Mouse (Mus musculus): Measurements from ENCODE around the gene Tdrkh. TPM values are rescaled to one million over a fixed set of nuclear protein-coding genes. Genes with fewer than 3 reads are reported as not detected.

Gene Tdrkh
- polyA plus RNA-seq, 1 experiment from 2014 or later = 8.6 TPM

DNA sequence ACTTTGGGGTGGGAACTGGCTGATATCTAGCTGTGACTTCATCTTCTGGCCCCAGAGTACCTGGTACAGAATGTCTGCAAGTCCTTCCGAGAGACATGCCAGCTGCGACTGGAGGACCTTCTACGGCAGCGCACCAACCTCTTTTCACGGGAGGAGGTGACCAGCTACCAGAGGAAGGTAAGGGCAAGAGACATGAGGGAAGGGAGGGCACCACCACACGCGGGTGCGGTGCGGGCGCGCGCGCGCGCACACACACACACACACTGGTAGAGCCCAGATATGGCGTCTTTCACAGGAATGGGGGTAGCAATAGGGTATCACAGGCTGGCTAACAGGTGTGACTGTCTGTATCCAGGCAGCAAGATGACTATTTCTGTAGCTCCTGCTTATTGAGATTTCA lies 23.7 kb upstream of the Tdrkh start:
- H3K4me1 ChIP-seq (replicated peaks) = no peaks in the 10 kb centered on the region
- ATAC-seq (ENCODE audit: insufficient number of reproducible peaks, insufficient read depth, low FRiP score, low TSS enrichment, low read depth) = no peak
- no peak overlapping the region for H3K4me3 ChIP-seq (replicated peaks)
- H3K27me3 ChIP-seq = 0 out of 2 replicates have a peak, but pooled peaks cover 5% of the 10 kb centered on the region
- H3K36me3 ChIP-seq = no peaks in the 10 kb centered on the region
- H3K27ac ChIP-seq = no peak overlapping the region
- H3K9ac ChIP-seq (replicated peaks) = no peak overlapping the region
- H3K9me3 ChIP-seq = no peaks in the 10 kb centered on the region
- no peak overlapping the region for H3K4me2 ChIP-seq
- WGBS = 93% methylated on average over 16 of the region's 16 CpGs

- WGBS = 81% methylated on average over 5 of the region's 5 CpGs
- ATAC-seq (ENCODE audit: insufficient number of reproducible peaks, insufficient read depth, low FRiP score, low TSS enrichment, low read depth) = no peak
- Histone ChIP-seq H3K4me2 (no peak overlapping the region), H3K4me1 (replicated peaks) (no peaks in the 10 kb centered on the region), H3K4me3 (replicated peaks) (no peak overlapping the region), H3K9me3 (no peaks in the 10 kb centered on the region), H3K9ac (replicated peaks) (no peak overlapping the region), H3K27ac (no peak overlapping the region), H3K36me3 (no peaks in the 10 kb centered on the region), H3K27me3 (0 out of 2 replicates have a peak, but pooled peaks cover 14% of the 10 kb centered on the region)
These were observed 22.1 kb upstream of the Tdrkh start for GRCm38 (mm10) chr3:94391001-94391400.

DNA sequence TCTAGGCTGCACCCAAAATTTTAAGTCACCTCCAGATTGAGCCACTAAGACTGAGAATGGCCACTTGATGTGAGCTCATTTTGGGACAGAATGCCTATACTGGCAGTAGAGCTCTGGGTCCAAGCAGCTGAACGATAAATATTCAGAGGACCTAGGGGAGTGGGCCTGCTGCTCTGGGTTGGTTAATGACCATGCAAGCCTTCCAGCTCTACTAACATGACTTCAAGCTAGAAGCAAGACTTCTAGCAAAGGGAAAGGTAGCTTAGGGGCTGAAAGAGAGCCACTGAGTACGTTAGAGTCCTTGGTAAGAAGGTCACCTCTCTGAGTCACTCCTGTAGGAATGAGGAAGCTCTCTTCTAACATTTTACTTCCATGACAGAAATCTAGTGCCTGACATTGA lies 20.9 kb upstream of the Tdrkh start:
- Histone ChIP-seq H3K36me3 (no peaks in the 10 kb centered on the region), H3K9ac (replicated peaks) (no peak overlapping the region), H3K27me3 (peaks cover 19% of the 10 kb centered on the region), H3K4me3 (replicated peaks) (no peak overlapping the region), H3K27ac (no peak overlapping the region), H3K4me2 (no peak overlapping the region), H3K4me1 (replicated peaks) (no peaks in the 10 kb centered on the region), H3K9me3 (no peaks in the 10 kb centered on the region)
- no peak for ATAC-seq (ENCODE audit: insufficient number of reproducible peaks, insufficient read depth, low FRiP score, low TSS enrichment, low read depth)
- WGBS = 83% methylated on average over 2 of the region's 2 CpGs

GRCm38 (mm10) chr3:94393049-94393448 lies 20.0 kb upstream of the Tdrkh start:
- ATAC-seq (ENCODE audit: insufficient number of reproducible peaks, insufficient read depth, low FRiP score, low TSS enrichment, low read depth) = peak; percentile 63; the same call in 1 of the 2 replicates
- H3K9ac ChIP-seq (replicated peaks) = no peak overlapping the region
- no peaks in the 10 kb centered on the region for H3K4me1 ChIP-seq (replicated peaks)
- WGBS = 66% methylated on average over 4 of the region's 4 CpGs
- H3K4me3 ChIP-seq (replicated peaks) = no peak overlapping the region
- H3K4me2 ChIP-seq = no peak overlapping the region
- H3K27me3 ChIP-seq = peaks cover 29% of the 10 kb centered on the region
- H3K9me3 ChIP-seq = no peaks in the 10 kb centered on the region
- no peaks in the 10 kb centered on the region for H3K36me3 ChIP-seq
- H3K27ac ChIP-seq = no peak overlapping the region

- Histone ChIP-seq H3K4me1 (replicated peaks) (0 out of 2 replicates have a peak, but pooled peaks cover 2% of the 10 kb centered on the region), H3K36me3 (no peaks in the 10 kb centered on the region), H3K27me3 (peaks cover 61% of the 10 kb centered on the region), H3K4me2 (no peak overlapping the region), H3K4me3 (replicated peaks) (no peak overlapping the region), H3K9me3 (no peaks in the 10 kb centered on the region), H3K9ac (replicated peaks) (no peak overlapping the region), H3K27ac (no peak overlapping the region)
- no peak for ATAC-seq (ENCODE audit: insufficient number of reproducible peaks, insufficient read depth, low FRiP score, low TSS enrichment, low read depth)
- 72% methylated on average over 1 of the region's 1 CpGs for WGBS
These were observed 16.7 kb upstream of the Tdrkh start for GRCm38 (mm10) chr3:94396336-94396735.

GRCm38 (mm10) chr3:94396851-94397250 lies 16.2 kb upstream of the Tdrkh start:
- 80% methylated on average over 4 of the region's 4 CpGs for WGBS
- H3K4me3 ChIP-seq (replicated peaks) = no peak overlapping the region
- H3K4me2 ChIP-seq = no peak overlapping the region
- no peak overlapping the region for H3K9ac ChIP-seq (replicated peaks)
- no peak overlapping the region for H3K27ac ChIP-seq
- no peaks in the 10 kb centered on the region for H3K36me3 ChIP-seq
- peaks cover 66% of the 10 kb centered on the region for H3K27me3 ChIP-seq
- 0 out of 2 replicates have a peak, but pooled peaks cover 2% of the 10 kb centered on the region for H3K4me1 ChIP-seq (replicated peaks)
- ATAC-seq (ENCODE audit: insufficient number of reproducible peaks, insufficient read depth, low FRiP score, low TSS enrichment, low read depth) = no peak
- H3K9me3 ChIP-seq = no peaks in the 10 kb centered on the region

GRCm38 (mm10) chr3:94398217-94398616 lies 14.9 kb upstream of the Tdrkh start, which contains the start of gene Lingo4:
TSS of gene Lingo4 (plus strand) at chr3:94398517.
- 66% methylated on average over 6 of the region's 6 CpGs for WGBS
- H3K27ac ChIP-seq = no peak within 1 kb of the TSS

GRCm38 (mm10) chr3:94398943-94399481 lies 14.1 kb upstream of the Tdrkh start:
- Histone ChIP-seq H3K4me3 (replicated peaks) (peak overlapping the region; percentile 24), H3K36me3 (no peaks in the 10 kb centered on the region), H3K9ac (replicated peaks) (0 out of 2 replicates have a peak overlapping the region, but pooled peaks have one; percentile 31), H3K4me1 (replicated peaks) (0 out of 2 replicates have a peak, but pooled peaks cover 2% of the 10 kb centered on the region), H3K4me2 (peak overlapping the region; percentile 51), H3K27me3 (peaks cover 87% of the 10 kb centered on the region), H3K27ac (no peak overlapping the region), H3K9me3 (no peaks in the 10 kb centered on the region)
- WGBS = 3% methylated on average over 20 of the region's 20 CpGs
- no peak for ATAC-seq (ENCODE audit: insufficient number of reproducible peaks, insufficient read depth, low FRiP score, low TSS enrichment, low read depth)

More at GRCm38 (mm10) chr3:94398217-94398616, 14.9 kb upstream of the Tdrkh start, which contains the start of gene Lingo4:
- Histone ChIP-seq H3K9me3 (no peaks in the 10 kb centered on the region), H3K9ac (replicated peaks) (0 out of 2 replicates have a peak within 1 kb of the TSS, but pooled peaks have one; percentile 31), H3K4me1 (replicated peaks) (0 out of 2 replicates have a peak, but pooled peaks cover 2% of the 10 kb centered on the region), H3K36me3 (no peaks in the 10 kb centered on the region), H3K27me3 (peaks cover 80% of the 10 kb centered on the region), H3K4me2 (peak within 1 kb of the TSS; percentile 51), H3K4me3 (replicated peaks) (peak within 1 kb of the TSS; percentile 24)
- ATAC-seq (ENCODE audit: insufficient number of reproducible peaks, insufficient read depth, low FRiP score, low TSS enrichment, low read depth) = no peak

GRCm38 (mm10) chr3:94399663-94400310 lies 13.3 kb upstream of the Tdrkh start:
- no peak overlapping the region for H3K4me3 ChIP-seq (replicated peaks)
- no peaks in the 10 kb centered on the region for H3K36me3 ChIP-seq
- ATAC-seq (ENCODE audit: insufficient number of reproducible peaks, insufficient read depth, low FRiP score, low TSS enrichment, low read depth) = no peak
- no peak overlapping the region for H3K27ac ChIP-seq
- H3K27me3 ChIP-seq = peaks cover 93% of the 10 kb centered on the region
- peaks cover 7% of the 10 kb centered on the region; the same call in 1 of the 2 replicates for H3K4me1 ChIP-seq (replicated peaks)
- 51% methylated on average over 5 of the region's 5 CpGs for WGBS
- no peak overlapping the region for H3K4me2 ChIP-seq
- H3K9ac ChIP-seq (replicated peaks) = no peak overlapping the region
- H3K9me3 ChIP-seq = no peaks in the 10 kb centered on the region

DNA sequence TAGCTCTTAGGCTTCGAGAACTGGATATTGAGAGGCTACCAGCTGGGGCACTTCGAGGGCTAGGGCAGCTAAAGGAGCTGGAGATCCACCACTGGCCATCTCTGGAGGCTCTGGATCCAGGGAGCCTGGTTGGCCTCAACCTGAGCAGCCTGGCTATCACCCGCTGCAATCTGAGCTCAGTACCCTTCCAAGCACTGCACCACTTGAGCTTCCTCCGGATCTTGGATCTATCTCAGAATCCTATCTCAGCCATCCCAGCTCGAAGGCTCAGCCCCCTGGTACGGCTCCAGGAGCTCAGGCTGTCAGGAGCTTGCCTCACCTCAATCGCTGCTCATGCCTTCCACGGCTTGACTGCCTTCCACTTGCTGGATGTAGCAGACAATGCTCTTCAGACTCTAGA lies 10.6 kb upstream of the Tdrkh start:
- no peak for ATAC-seq (ENCODE audit: insufficient number of reproducible peaks, insufficient read depth, low FRiP score, low TSS enrichment, low read depth)
- no peak overlapping the region for H3K4me2 ChIP-seq
- H3K9me3 ChIP-seq = no peaks in the 10 kb centered on the region
- H3K9ac ChIP-seq (replicated peaks) = no peak overlapping the region
- no peak overlapping the region for H3K4me3 ChIP-seq (replicated peaks)
- H3K36me3 ChIP-seq = no peaks in the 10 kb centered on the region
- WGBS = 67% methylated on average over 8 of the region's 8 CpGs
- no peak overlapping the region for H3K27ac ChIP-seq
- peaks cover 81% of the 10 kb centered on the region for H3K27me3 ChIP-seq
- peaks cover 13% of the 10 kb centered on the region; the same call in 1 of the 2 replicates for H3K4me1 ChIP-seq (replicated peaks)

DNA sequence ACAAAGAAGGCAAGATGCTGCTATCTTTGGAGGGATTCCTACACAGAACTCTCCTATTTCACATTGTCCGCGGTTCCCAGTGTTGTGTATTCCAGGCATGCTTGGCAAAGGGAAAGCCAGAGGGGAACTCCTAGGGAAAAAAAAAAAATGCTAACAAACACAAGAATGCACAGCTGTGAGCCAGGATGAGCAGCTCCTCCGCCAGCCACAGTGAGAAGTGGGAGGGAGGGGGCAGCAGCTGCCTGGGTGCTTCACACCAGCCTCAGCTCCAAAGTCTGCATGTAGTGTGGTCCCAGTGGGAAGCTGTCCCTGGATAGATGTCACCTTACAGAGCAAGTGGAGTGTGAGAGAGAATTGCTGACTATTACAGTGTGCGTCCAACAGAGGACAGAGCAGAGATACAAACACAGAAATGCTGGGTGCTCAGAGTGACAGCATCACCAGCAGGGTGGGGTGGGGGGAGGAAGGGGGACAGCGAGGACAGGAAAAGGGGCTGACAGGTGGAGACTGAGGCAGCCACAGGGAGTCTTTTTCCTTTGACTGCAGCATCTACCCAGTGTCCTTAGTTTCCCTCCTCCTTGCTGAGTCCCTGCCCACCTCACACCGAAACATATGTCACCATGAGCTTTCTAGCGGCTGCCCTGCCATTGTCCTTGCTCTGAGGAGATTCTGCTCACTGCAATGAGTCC lies 8.6 kb upstream of the Tdrkh start:
- ATAC-seq (ENCODE audit: insufficient number of reproducible peaks, insufficient read depth, low FRiP score, low TSS enrichment, low read depth) = no peak
- Histone ChIP-seq H3K27me3 (peaks cover 61% of the 10 kb centered on the region), H3K4me3 (replicated peaks) (no peak overlapping the region), H3K9ac (replicated peaks) (no peak overlapping the region), H3K9me3 (no peaks in the 10 kb centered on the region), H3K36me3 (no peaks in the 10 kb centered on the region), H3K27ac (no peak overlapping the region), H3K4me1 (replicated peaks) (peaks cover 11% of the 10 kb centered on the region; the same call in 1 of the 2 replicates), H3K4me2 (no peak overlapping the region)
- WGBS = 16% methylated on average over 7 of the region's 7 CpGs
